Mouse (Mus musculus) neutrophil, adult 5-6 weeks (primary cell): ENCODE measurements at regions not wholly inside any gene's neighbourhood (a gene's known extent, or its start where the extent isn't known, plus 50 kb on each side); places are given as distances from the start of the nearest gene placed in this dataset.

ENCODE experiments used
- ATAC-seq: fragments of 151-379, 151-347 bp; 2 replicates; pipeline ENCODE4 v1.8.0; 2017; ENCODE audit warnings: mild to moderate bottlenecking, moderate TSS enrichment; ENCODE audit not compliant: insufficient number of reproducible peaks, poor library complexity, low FRiP score, severe bottlenecking; ENCODE audit errors: extremely low read depth

DNA sequence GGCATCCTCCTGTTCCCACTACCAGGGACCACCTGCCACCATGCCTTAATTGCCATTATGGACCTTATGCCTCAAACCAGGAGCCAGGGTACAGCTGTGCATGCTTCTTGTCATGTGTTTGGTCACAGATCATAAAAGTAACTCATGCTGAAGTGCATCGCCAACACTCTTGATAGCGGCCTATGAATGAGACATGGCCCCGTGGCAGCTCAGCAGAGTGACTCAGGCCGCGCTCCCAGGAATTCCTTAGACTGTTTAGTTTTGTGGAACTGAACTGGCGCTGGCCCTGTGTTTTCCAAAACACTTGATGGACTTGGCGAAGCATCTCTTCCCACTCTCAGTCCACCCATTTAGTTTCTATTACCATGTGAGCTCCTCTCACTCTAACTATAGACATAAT lies 51.1 kb upstream of the Ednrb start:
- no peak for ATAC-seq
